8 mouse cellular contexts compared by ENCODE assay signal in genomic region chr5:14389184-14389890, GRCm38 (mm10).
DNase-seq lines count a peak whose midpoint lies in the region; ATAC-seq and TF ChIP-seq lines count a peak whose summit lies in the region.

No protein-coding gene starts in this region.

- H3K4me2 ChIP-seq in forebrain, postnatal 0 days (ENCODE audit: low read depth): no peak overlapping the region
- H3K4me2 ChIP-seq in kidney, embryonic 16.5 days (replicated peaks; ENCODE audit: low read depth, low read length): no peak overlapping the region
- H3K4me2 ChIP-seq in limb, embryonic 12.5 days: no peak overlapping the region

- no peaks in the 10 kb centered on the region for H3K9me3 ChIP-seq in forebrain, postnatal 0 days (ENCODE audit: low read length)
- no peaks in the 10 kb centered on the region for H3K9me3 ChIP-seq in kidney, embryonic 16.5 days (ENCODE audit: low read length)
- H3K9me3 ChIP-seq in limb, embryonic 12.5 days: no peaks in the 10 kb centered on the region

- no peaks in the 10 kb centered on the region for H3K36me3 ChIP-seq in forebrain, postnatal 0 days (ENCODE audit: insufficient read depth)
- no peaks in the 10 kb centered on the region for H3K36me3 ChIP-seq in kidney, embryonic 16.5 days (ENCODE audit: insufficient read depth, low read length)
- no peaks in the 10 kb centered on the region for H3K36me3 ChIP-seq in limb, embryonic 12.5 days

- peak; percentile 82; the same call in 1 of the 2 replicates for ATAC-seq in forebrain, postnatal 0 days
- peak; percentile 78; the same call in 1 of the 2 replicates for ATAC-seq in kidney, embryonic 16.5 days (ENCODE audit: low FRiP score, low TSS enrichment)
- ATAC-seq in limb, embryonic 12.5 days (ENCODE audit: insufficient number of reproducible peaks, insufficient read depth, low FRiP score, low TSS enrichment, low read depth): peak; percentile 78; the same call in 1 of the 2 replicates

- no peaks in the 10 kb centered on the region for H3K27me3 ChIP-seq in forebrain, postnatal 0 days (ENCODE audit: insufficient read depth, low read length)
- no peaks in the 10 kb centered on the region for H3K27me3 ChIP-seq in kidney, embryonic 16.5 days (ENCODE audit: insufficient read depth, low read length)
- H3K27me3 ChIP-seq in limb, embryonic 12.5 days: no peaks in the 10 kb centered on the region

- H3K4me3 ChIP-seq in forebrain, postnatal 0 days (ENCODE audit: low read depth, low read length): no peak overlapping the region
- no peak overlapping the region for H3K4me3 ChIP-seq in kidney, embryonic 16.5 days (ENCODE audit: low read length)
- no peak overlapping the region for H3K4me3 ChIP-seq in limb, embryonic 12.5 days (replicated peaks)

- peak; percentile 72 for TF ChIP-seq CTCF in forebrain, postnatal 0 days (IDR thresholded peaks at IDR 0.05; ENCODE audit: low read depth)

- no peak overlapping the region for H3K27ac ChIP-seq in forebrain, postnatal 0 days (ENCODE audit: low read depth, low read length)
- no peak overlapping the region for H3K27ac ChIP-seq in kidney, embryonic 16.5 days (ENCODE audit: low read length)
- no peak overlapping the region for H3K27ac ChIP-seq in limb, embryonic 12.5 days

- H3K9ac ChIP-seq in forebrain, postnatal 0 days: no peak overlapping the region
- no peak overlapping the region for H3K9ac ChIP-seq in kidney, embryonic 16.5 days (replicated peaks; ENCODE audit: low read length)
- no peak overlapping the region for H3K9ac ChIP-seq in limb, embryonic 12.5 days (replicated peaks)

- 20% methylated on average over 6 of the region's 6 CpGs for WGBS in forebrain, postnatal 0 days
- WGBS in kidney, embryonic 16.5 days: 20% methylated on average over 6 of the region's 6 CpGs
- 15% methylated on average over 6 of the region's 6 CpGs for WGBS in limb, embryonic 12.5 days

- peak; percentile 9 to 14 for DNase-seq in lung, adult 18-20 months
- no peak for DNase-seq in lung, postnatal 25 days (ENCODE audit: low spot score)
- peak; percentile 52 for DNase-seq in cerebellum, adult 11-12 months
- DNase-seq in forebrain, postnatal 0 days: peak; percentile 73
- DNase-seq in ovary, postnatal 14 days (ENCODE audit: low spot score): peak; percentile 25
- no peak for DNase-seq in natural killer cell, adult 2 months (ENCODE audit: low spot score in 2 of 2)

- no peaks in the 10 kb centered on the region for H3K4me1 ChIP-seq in forebrain, postnatal 0 days (ENCODE audit: insufficient read depth)
- no peaks in the 10 kb centered on the region for H3K4me1 ChIP-seq in kidney, embryonic 16.5 days (ENCODE audit: insufficient read depth, low read length)
- H3K4me1 ChIP-seq in limb, embryonic 12.5 days (replicated peaks): no peaks in the 10 kb centered on the region

Comparison
In these comparisons a context has a peak if more than half of its experiments do, and no peak if none do; other contexts are left out.
1. DNase-seq: peak in lung, adult 18-20 months (2 of 2), cerebellum, adult 11-12 months (single experiment), forebrain, postnatal 0 days (single experiment) and ovary, postnatal 14 days (single experiment); none in lung, postnatal 25 days (single experiment) and natural killer cell, adult 2 months (0 of 2).
2. Peak in every context shown above with its lines, with median percentiles within 50 percentile points of each other: ATAC-seq.